Mouse (Mus musculus) adrenal gland, postnatal 25 days (tissue): ENCODE data around the gene Tcirg1. TPM values are rescaled to one million over a fixed set of nuclear protein-coding genes. Genes with fewer than 3 reads are reported as not detected.

Experiments used
- DNase-seq: peaks from one replicate; pipeline ENCODE4 v3.0.0; 2021; ENCODE audit warnings: mixed read lengths
- long read RNA-seq: library from polyadenylated mRNA; stranded (forward); transcript quantifications from one replicate; pipeline ENCODE4 v2.0.0, GENCODE M21; 2021
- total RNA-seq: library from RNA; stranded (reverse); gene quantifications from 2 replicates; pipeline ENCODE4 v1.2.3, GENCODE M21; 2021

Tcirg1 gene
- 83.9 and 87.0 TPM in 2 replicates for total RNA-seq
- long read RNA-seq, transcript Tcirg1-201 (20 exons, 2,688 nt) = major isoform, 25 of 65 reads
- long read RNA-seq, partial matches to known transcripts = 9 of 65 reads
- long read RNA-seq, other reads (novel, unspliced or antisense) = 30 of 65 reads

DNA sequence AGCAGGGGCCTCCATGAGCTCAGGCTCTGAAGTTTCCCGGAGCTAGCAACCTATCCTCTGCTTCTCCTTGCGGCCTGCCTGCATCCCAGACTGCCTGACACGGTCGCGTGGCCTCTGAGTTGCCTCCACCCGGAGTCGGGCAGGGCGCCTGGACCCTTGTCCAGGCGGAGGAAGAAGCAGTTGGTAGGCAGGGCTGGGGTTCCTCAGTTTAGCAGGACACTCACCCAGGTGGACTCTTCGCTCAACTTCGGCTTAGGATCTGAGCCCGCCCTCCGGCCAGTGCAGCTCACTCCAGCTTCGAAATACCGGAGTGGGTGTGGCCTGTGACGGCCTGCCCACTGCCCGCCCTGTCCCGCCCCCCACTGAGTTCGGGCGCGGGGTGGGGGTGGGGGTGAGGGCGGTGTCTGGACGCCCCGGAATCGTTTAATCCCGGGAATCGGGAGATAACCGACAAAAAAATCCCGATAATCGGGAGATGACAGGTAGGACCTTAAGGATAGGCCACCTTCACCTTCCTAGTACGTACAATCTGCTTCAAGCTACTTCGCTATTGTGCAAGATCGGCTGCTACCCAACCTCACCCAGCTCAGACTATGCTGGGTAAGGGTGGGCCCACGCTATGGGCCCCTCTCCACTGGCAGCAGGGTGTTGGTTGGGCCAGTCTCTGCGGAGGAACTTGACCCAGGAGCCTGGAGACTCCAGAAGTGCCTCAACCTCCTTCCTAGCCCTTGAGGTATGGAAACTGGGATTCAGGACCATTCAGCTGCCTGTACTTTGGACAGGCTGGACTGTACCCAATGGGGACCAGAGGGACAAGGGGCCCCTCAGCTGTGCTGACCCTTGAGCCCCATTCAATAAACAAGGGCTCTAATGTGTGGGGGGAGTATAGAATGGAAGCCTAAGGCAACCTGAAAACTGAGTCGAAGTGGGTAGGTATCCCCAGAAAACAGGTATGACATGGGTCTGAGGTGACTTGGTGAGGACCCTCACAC is at the start of gene Tcirg1:
Gene Tcirg1 (minus strand): TSS at position 339 of the 992 bp plus-strand sequence.
- peak; percentile 86 for DNase-seq

DNA sequence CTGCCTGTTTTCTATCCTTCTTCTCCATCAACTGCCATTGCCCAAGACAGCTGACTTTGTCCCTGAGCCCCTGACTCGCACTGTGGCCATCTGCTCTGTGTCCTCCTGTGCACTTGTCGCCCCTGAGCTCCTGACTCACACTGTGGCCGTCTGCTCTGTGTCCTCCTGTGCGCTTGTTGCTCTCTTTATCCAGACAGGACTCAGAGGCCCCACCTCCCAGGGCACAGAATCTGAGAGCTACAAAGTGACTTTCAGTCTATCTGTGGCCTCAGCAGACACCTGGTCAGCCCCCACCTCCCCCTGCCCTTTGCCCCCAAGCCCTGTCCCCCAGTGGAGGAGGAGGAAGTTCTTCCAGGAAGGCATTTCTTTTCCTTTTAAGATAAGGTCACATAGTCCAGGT is 48.9 kb upstream of the Tcirg1 start:
- DNase-seq = no peak

DNA sequence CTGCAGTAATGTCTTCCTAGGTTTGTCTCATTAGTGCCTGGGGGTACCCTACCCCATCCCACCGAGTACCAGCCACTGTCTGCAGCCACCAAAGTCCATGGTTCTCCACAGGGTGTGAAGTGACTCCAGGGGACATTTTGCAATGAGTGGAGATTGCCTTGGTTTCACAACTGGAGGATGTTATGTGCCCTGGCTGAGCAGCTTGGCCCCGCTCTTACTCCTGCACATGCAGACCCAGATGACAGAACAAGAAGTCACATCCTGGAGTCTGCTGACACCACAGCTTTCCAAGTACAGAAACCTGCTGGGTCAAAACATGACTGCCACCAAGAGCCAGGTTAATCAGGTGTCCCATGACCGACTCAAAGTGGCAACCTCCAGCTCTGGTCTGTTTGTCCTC is 48.1 kb upstream of the Tcirg1 start:
- DNase-seq = no peak

DNA sequence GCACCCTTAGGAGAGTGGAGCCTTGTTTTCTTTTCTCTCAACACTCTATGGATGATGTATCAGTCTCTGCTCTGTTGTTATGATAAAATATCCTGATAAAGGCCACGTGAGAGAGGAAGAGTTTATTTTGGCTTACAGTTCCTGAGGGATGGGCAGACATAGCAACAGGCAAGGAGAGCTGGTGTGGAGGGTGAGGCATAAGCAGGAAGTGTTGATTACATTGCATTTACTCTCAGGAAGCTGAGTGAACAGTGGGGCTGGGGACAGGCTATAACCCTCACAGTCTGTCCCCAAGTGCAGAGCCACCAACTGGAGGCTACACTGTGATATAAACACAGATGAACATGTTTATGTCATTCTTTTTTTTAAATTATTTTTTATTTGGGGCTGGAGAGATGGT is 45.2 kb upstream of the Tcirg1 start:
- no peak for DNase-seq

DNA sequence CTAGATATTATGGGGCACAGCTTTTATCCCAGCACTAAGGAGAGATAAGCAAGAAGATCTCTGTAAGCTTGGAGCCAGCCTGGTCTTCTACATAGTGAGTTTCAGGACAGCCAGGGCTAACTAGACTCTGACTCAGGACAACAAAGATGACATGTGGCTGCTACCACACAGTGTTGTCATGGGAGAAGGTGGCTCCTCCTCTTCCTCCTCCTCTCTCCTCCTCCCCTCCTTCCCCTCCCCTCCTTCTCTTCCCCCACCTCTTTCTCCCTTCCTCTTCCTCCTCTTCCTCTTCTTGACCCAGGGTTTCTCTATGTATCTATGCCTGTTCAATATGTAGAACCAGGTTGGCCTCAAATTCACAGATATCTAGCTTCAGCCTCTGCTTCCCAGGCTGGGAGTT is 44.5 kb upstream of the Tcirg1 start:
- DNase-seq = no peak

DNA sequence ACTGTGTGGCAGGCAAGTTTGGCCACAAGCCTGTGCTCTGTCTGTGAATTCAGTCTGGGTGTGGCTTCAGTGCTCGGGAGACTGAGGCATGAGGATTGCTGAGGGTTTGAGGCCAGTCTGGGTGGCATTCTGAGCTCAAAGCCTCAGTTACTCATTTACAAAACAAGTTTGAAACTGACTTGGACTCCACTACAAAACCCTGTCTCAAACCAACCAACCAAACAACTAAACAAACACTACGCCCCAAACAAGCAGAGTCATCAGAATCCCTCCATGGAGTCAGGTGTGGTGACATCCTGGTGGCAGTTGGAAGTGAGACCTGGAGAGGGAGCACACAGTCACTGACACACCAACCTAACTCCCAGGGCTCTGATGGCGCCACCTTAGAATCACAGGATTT is 43.4 kb upstream of the Tcirg1 start:
- no peak for DNase-seq

DNA sequence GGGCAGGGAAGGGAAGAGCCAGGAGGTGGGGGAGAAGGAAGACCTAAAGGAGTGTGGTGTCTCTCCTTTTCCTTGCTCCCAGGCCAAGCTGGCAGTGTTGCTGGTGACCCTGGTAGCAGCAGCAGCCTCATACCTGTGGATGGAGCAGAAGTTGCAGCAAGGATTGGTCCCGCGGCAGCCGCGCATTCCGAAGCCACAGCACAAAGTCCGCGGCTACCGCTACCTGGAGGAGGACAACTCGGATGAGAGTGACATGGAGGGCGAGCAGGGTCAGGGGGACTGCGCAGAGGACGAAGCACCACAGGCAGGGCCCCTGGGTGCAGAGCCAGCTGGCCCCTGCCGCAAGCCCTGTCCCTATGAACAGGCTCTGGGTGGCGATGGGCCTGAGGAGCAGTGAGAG is 41.6 kb upstream of the Tcirg1 start:
- no peak for DNase-seq

DNA sequence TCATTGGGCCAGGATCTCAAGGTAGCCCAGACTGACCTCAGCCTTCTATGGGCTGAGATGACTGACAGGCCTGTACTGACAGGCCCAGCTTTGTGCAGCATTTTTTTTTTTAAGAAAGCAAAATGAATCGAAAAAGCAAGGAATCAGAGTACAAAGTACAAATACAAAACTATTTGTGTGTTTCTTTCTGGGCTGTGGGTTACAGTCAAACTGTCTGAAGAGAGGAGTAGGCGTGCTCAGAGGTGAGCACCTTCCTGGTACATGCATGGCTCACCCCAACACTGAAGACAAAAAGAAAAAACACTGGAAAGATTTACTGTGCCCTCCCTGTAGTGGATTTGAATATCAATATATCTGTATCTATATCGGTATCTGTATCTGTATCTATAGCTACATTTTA is 40.9 kb upstream of the Tcirg1 start:
- DNase-seq = no peak

DNA sequence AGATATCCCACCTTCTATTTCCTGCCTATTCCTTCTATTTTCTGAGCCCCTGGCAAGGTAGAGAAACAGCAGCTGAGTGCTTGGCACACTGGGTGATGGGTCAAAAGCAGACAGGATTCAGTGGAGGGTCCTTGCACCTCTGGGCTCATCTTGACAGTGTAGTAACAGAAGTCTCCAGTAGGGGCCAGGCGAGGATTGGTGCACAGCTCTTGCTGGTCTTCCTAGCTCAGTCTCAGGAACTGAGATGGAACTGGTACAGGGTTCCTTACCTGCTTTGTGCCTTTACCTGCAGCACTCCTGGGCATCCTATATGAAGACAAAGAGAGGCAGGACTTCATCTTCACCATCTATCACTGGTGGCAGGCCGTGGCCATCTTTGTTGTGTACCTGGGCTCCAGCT is 39.8 kb upstream of the Tcirg1 start:
- peak; percentile 61 for DNase-seq

DNA sequence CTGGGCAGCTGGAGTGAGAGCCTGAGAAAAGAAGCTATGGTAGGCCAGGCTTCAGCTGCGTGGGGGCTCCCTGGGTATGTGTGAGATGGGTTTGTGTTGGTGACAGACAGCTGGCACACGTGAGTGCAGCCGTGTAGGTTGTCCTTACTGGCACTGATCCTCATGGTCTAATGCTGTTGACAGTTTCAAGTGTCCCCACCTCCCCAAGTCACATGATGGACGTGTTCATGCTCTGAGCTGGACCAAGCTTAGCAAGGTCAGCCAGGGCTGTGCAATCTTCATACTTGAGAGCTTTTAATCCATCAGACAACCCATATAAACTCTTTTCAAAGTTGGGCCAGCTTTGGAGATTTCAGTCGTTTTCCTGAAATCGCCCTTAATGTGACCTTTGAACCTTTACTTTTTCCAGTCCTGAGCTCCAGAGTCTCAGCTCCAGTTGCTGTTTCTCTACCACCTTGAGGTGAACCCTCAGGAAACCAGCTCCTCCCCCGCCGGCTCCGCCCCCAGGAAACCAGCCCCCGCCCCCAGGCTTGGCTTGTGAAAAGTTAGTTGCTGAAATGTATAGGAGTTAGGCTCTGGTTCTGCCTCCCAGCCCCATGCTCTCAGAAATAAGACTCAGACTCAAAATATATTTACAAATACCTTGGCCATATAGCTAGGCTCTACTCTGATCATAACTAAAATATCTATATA is 39.1 kb upstream of the Tcirg1 start:
- no peak for DNase-seq

DNA sequence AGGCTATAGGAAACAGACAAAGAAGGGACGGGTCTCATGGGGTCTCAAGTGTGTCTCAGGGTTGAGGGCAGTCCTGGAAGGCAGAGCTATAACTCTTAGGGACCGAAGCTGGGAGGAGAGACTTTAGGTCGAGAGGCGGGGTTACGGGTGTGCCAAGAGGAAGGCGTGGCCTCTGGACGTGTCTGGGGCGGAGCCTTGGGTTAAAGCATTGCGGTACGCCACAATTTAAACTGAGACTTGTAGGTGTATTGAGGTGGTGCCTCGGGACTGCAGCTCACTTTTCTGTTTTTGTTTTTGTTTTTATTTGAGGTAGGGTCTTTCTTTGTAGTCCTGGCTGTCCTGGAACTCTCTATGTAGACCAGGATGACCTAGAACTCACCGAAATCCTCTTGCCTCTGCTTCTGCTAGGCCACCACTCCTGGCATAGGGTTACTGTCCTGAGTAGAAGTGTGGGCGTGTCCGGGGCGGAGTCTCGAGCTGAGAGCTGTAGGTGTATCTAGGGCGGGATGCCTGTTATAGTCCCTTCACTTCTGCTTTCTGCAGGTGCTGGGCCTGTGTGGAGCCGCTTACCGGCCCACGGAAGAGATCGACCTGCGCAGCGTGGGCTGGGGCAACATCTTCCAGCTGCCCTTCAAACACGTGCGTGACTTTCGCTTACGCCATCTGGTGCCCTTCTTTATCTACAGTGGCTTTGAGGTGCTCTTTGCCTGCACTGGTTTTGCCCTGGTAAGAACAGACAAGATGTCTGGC is 36.2 kb upstream of the Tcirg1 start:
- DNase-seq = no peak

DNA sequence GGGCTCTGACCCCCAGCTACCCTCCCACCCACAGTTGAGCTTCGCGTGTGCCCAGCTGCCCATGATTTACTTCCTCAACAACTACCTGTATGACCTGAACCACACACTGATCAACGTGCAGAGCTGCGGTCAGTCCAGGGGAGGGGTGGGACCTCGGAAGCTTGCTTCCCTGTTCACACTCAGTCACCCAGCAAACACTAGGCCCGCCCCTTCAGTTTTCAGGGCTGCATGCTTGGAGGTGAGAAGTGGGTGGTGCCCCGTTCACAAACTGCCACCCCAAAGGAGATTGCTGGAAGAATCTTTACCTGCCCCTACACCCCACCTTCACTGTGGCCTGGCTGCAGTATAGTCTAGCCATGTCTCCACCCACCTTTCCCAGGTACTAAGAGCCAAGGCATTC is 35.4 kb upstream of the Tcirg1 start:
- DNase-seq = no peak

DNA sequence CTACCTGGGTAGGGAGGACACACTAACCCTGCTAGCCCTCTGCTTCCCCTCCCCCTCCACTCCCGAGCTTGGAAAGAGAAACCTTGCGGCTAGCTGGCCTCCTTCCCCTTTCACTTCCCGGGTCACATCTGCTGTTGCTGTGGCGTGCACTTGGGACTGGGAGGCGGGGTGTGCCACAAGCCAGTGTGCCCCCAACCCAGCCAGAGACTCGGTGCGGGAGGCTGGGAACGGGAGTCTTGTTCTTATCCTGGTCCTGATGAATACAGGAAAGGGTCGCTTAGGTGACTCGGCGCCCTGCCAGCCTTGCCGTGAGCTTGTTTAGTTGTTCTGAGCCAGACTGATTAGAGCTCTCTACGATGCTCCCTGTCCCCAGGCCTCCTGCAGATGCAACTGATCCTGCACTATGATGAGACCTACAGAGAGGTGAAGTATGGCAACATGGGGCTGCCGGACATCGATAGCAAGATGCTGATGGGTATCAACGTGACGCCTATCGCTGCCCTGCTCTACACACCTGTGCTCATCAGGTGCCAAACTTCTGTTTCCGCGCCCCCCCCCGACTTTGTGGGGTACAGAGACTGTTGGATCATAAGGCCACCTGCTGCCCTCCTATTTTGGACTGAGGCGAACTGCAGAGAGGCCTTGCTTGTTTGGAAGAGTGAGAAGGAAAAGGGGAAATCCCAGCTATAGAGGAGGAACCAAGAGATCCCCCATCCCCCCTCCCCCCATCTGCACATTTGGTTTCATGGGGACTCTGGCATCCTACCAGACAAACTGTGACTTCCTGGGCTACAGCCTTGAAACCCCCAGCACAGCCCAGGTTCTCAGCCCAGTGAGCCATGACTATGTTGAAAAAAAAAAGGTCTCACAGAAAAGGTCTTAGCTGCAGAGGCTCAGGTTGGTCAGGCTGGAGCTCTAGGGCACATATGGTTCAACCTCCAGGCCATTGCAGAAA is 29.2 kb upstream of the Tcirg1 start:
- peak; percentile 60 for DNase-seq

DNA sequence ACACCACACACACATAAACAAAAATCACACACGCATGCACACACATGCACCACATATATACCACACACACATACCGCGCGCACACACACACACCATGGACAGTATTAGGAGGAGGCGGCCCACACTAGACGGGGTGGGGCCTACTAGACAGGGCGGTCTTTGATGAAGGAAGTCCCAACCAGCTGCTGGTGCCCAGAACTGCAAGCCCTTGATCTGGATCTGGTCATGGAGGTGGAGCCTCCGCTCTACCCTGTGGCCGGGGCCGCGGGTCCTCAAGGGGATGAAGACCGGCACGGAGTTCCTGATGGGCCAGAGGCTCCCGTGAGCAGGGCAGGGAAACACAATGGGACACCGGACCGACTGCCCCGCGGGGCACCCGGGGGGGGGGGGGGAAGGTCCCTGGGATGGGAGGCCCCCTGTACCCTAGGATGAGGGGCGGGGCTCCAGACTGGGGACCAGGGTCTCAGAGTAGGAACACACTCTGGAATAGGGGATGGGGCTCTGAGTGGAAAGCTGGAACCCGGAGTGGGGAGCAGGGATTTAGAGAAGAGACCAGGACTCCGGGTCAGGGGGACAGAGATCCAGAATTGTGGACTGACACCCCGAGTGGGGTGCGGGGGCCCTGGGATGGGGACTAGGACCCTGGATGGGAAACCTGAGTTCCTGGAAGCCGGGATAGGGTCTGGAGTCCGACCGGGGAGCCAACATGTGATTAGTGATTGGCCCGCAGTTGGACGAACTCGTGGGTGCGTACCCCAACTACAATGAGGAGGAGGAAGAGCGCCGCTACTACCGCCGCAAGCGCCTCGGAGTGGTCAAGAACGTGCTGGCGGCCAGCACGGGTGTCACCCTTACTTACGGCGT is 28.3 kb upstream of the Tcirg1 start, which contains the start of gene Unc93b1:
Gene Unc93b1 (plus strand): TSS at position 155 of the 864 bp plus-strand sequence.
- DNase-seq = peak; percentile 77

DNA sequence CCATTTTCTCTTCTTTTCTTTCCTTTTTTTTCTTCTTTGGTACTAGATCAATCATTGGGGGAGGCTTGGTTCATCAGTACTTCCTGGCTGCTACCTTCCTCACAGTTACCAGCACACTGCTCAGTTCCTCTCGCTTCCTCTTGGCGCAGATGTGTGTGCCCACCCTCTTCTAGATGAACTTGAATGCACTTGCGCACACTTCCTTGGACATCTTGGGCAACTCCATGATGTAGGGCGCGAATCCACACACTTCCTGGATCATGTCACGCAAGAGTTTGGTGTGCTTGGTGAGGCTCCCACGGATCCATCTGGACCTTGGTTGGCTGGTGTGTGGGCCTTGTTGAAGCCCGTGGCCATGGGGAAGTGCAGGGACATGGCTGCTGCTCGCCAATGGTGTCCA is 24.8 kb upstream of the Tcirg1 start:
- no peak for DNase-seq

DNA sequence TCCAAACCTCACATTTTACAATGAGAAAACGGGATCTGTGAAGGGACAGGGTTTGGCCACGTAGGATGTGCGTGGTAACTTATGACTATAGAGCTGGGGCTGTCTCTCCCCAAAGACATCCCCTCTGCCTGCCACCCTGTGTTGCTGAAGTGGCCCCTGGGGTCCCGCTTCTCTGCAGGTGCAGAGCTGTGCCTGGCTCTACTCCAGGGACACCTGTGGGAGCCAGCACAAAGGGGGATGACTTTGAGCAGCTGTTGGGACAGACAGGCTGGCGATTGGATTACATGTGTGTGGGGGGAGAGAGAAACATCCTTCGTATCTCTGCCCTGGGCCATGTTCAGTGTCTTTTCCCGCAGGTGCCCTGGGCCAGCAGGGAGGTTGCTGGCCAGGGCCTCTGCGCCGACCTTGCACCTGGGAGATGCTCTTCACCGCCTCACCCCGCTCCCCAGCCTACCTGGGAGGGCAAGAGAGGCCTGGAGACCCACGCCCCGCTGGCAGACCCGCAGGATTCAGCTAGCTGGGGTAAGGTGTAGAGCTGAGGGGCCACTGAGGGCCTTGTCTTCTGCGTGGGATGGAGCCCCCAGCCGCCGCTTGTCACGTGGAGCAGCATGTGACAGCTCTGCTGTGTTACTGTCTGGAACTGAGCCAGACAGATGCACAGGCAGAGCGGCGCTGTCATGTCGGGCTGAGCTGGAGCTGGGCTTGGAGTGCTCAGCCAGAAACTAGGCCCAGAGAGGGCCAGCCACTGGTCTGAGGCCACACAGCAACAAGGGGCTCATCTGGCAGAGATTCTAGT is 23.5 kb upstream of the Tcirg1 start:
- DNase-seq = no peak

DNA sequence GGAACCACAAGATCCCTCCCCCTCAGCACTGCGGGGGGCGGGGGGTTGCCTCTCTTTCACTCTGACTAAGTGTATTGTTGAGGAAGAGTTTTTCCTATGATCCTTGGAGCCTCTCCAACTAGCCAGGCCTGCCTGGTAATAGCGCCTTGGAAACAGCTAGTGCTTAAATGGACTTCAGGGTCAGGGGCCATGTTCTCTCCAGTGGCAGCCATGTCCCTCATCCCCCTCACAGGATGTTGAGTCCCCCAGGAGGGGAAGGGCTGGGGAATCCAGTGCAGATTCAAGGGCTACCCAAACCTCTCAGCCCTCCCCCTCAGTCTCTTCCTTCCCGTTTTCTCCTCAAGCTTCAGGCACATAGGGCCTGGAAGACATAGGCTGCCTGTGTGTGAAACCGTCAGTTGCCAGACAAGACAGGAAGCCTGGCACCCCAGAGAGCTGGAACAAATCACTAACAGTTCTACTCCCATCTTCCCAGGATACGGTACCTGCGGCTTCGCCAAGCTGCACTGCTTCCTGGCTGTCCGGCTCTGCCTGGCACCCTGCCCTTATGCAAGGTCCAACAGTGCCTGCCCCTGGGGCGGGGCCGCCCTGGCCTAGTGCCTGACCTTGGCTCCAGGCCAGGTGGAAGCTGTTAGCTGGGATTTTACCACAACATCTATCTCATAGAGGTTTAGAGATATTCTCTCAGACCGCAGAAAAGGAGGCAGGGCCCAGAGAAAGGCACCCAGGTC is 22.4 kb upstream of the Tcirg1 start, which contains the start of gene Aldh3b1:
Gene Aldh3b1 (minus strand): TSS at position 598 of the 731 bp plus-strand sequence.
- DNase-seq = peak; percentile 98

DNA sequence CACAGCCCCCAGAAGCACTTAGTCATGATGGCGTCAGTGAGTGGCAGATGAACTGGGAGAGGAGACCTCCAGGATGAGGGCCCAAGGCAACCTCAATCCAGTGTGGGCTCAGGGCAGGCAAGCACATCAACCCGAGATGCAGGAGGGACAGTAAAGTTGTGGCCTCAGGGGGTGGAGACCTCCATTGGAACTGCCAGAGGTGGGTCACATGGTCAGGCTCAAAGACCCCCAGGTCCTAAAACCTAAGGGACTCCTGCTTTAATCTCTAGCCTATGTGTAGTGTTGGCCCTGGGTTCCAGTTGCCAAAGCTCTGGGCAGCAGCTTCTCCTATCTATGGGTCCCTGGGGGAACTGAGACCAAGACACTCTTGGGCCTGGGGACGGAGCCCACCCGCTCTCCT is 21.8 kb upstream of the Tcirg1 start:
- no peak for DNase-seq
